Mouse (Mus musculus): ENCODE measurements at regions not wholly inside any gene's neighbourhood (a gene's known extent, or its start where the extent isn't known, plus 50 kb on each side); places are given as distances from the start of the nearest gene placed in this dataset.

- DNase-seq (ENCODE audit: low spot score in 2 of 2), result no peak
These were observed 441.6 kb upstream of the Cd180 start for GRCm38 (mm10) chr13:102251709-102252108.

- no peak for DNase-seq (ENCODE audit: low spot score in 2 of 2)
These were observed 437.7 kb upstream of the Cd180 start for GRCm38 (mm10) chr13:102255401-102256371.

GRCm38 (mm10) chr13:102258207-102258606 is 435.2 kb upstream of the Cd180 start:
- no peak for DNase-seq (ENCODE audit: low spot score in 2 of 2)

GRCm38 (mm10) chr13:102273818-102274217 is 419.5 kb upstream of the Cd180 start:
- no peak for DNase-seq (ENCODE audit: low spot score in 2 of 2)

GRCm38 (mm10) chr13:102275296-102275695 is 418.1 kb upstream of the Cd180 start:
- no peak for DNase-seq (ENCODE audit: low spot score in 2 of 2)

- no peak for DNase-seq (ENCODE audit: low spot score in 2 of 2)
These were observed 416.5 kb upstream of the Cd180 start for GRCm38 (mm10) chr13:102276885-102277284.

- DNase-seq (ENCODE audit: low spot score in 2 of 2), result no peak
These were observed 413.2 kb upstream of the Cd180 start for GRCm38 (mm10) chr13:102280198-102280597.

- no peak for DNase-seq (ENCODE audit: low spot score in 2 of 2)
These were observed 398.9 kb upstream of the Cd180 start for GRCm38 (mm10) chr13:102294451-102294850.

GRCm38 (mm10) chr13:102295079-102295478 is 398.3 kb upstream of the Cd180 start:
- DNase-seq (ENCODE audit: low spot score in 2 of 2), result no peak

- no peak for DNase-seq (ENCODE audit: low spot score in 2 of 2)
These were observed 385.4 kb upstream of the Cd180 start for GRCm38 (mm10) chr13:102307983-102308382.

- no peak for DNase-seq (ENCODE audit: low spot score in 2 of 2)
These were observed 381.3 kb upstream of the Cd180 start for GRCm38 (mm10) chr13:102312096-102312495.

- DNase-seq (ENCODE audit: low spot score in 2 of 2), result no peak
These were observed 377.3 kb upstream of the Cd180 start for GRCm38 (mm10) chr13:102315921-102316692.

GRCm38 (mm10) chr13:102318891-102319404 is 374.4 kb upstream of the Cd180 start:
- no peak for DNase-seq (ENCODE audit: low spot score in 2 of 2)

- no peak for DNase-seq (ENCODE audit: low spot score in 2 of 2)
These were observed 373.9 kb upstream of the Cd180 start for GRCm38 (mm10) chr13:102319453-102319852.

- no peak for DNase-seq (ENCODE audit: low spot score in 2 of 2)
These were observed 369.5 kb upstream of the Cd180 start for GRCm38 (mm10) chr13:102323876-102324275.

- DNase-seq (ENCODE audit: low spot score in 2 of 2), result no peak
These were observed 367.4 kb upstream of the Cd180 start for GRCm38 (mm10) chr13:102326003-102326402.

GRCm38 (mm10) chr13:102326544-102326943 is 366.8 kb upstream of the Cd180 start:
- no peak for DNase-seq (ENCODE audit: low spot score in 2 of 2)

- DNase-seq (ENCODE audit: low spot score in 2 of 2), result no peak
These were observed 359.7 kb upstream of the Cd180 start for GRCm38 (mm10) chr13:102333667-102334066.

- peak; percentile 15 to 38 for DNase-seq (ENCODE audit: low spot score in 2 of 2)
These were observed 359.2 kb upstream of the Cd180 start for GRCm38 (mm10) chr13:102334131-102334534.

- no peak for DNase-seq (ENCODE audit: low spot score in 2 of 2)
These were observed 350.1 kb upstream of the Cd180 start for GRCm38 (mm10) chr13:102343236-102343635.

- no peak for DNase-seq (ENCODE audit: low spot score in 2 of 2)
These were observed 348.6 kb upstream of the Cd180 start for GRCm38 (mm10) chr13:102344606-102345269.

Data from gastrocnemius, adult 8-10 months (tissue).